Mouse (Mus musculus): ENCODE data around the gene Pcsk2.

Pcsk2 gene

GRCm38 (mm10) chr2:143732501-143732900 is 186.5 kb downstream of the Pcsk2 start:
- in situ Hi-C loops (cut with MboI, MseI), result no loop called here

- in situ Hi-C loops (cut with MboI, MseI), result no loop called here
Measured at GRCm38 (mm10) chr2:143735442-143735841, 189.5 kb downstream of the Pcsk2 start.

- in situ Hi-C loops (cut with MboI, MseI), result no loop called here
Measured at GRCm38 (mm10) chr2:143739475-143740226, 193.7 kb downstream of the Pcsk2 start.

- in situ Hi-C loops (cut with MboI, MseI), result no loop called here
Measured at GRCm38 (mm10) chr2:143742436-143742835, 196.5 kb downstream of the Pcsk2 start.

- in situ Hi-C loops (cut with MboI, MseI), result no loop called here
Measured at GRCm38 (mm10) chr2:143743081-143743480, 197.1 kb downstream of the Pcsk2 start.

- in situ Hi-C loops (cut with MboI, MseI), result loop anchor here (10.0 kb wide), 1 partner anchor 87 kb away; no protein-coding TSS in a partner anchor
Measured at GRCm38 (mm10) chr2:143752051-143752788, 206.3 kb downstream of the Pcsk2 start.

GRCm38 (mm10) chr2:143776448-143776847 is 230.5 kb downstream of the Pcsk2 start:
- in situ Hi-C loops (cut with MboI, MseI), result no loop called here

GRCm38 (mm10) chr2:143780310-143780709 is 234.4 kb downstream of the Pcsk2 start:
- in situ Hi-C loops (cut with MboI, MseI), result loop anchor here (10.0 kb wide), 1 partner anchor 656 kb away; no protein-coding TSS in a partner anchor

- in situ Hi-C loops (cut with MboI, MseI), result loop anchor here (10.0 kb wide), 1 partner anchor 665 kb away; no protein-coding TSS in a partner anchor
Measured at GRCm38 (mm10) chr2:143789911-143790310, 244.0 kb downstream of the Pcsk2 start.

- in situ Hi-C loops (cut with MboI, MseI), result no loop called here
Measured at GRCm38 (mm10) chr2:143795858-143796257, 249.9 kb downstream of the Pcsk2 start.

GRCm38 (mm10) chr2:143796335-143797013 is 250.5 kb downstream of the Pcsk2 start:
- in situ Hi-C loops (cut with MboI, MseI), result no loop called here

GRCm38 (mm10) chr2:143801097-143801496 is 255.1 kb downstream of the Pcsk2 start:
- in situ Hi-C loops (cut with MboI, MseI), result no loop called here

GRCm38 (mm10) chr2:143806140-143806923 is 260.4 kb downstream of the Pcsk2 start:
- in situ Hi-C loops (cut with MboI, MseI), result no loop called here

- in situ Hi-C loops (cut with MboI, MseI), result no loop called here
Measured at GRCm38 (mm10) chr2:143806924-143807664, 261.1 kb downstream of the Pcsk2 start.

- in situ Hi-C loops (cut with MboI, MseI), result no loop called here
Measured at GRCm38 (mm10) chr2:143808789-143809188, 262.8 kb downstream of the Pcsk2 start.

GRCm38 (mm10) chr2:143812262-143812661 is 266.3 kb downstream of the Pcsk2 start:
- in situ Hi-C loops (cut with MboI, MseI), result no loop called here

- in situ Hi-C loops (cut with MboI, MseI), result no loop called here
Measured at GRCm38 (mm10) chr2:143813461-143813860, 267.5 kb downstream of the Pcsk2 start.

GRCm38 (mm10) chr2:143831645-143832044 is 285.7 kb downstream of the Pcsk2 start:
- in situ Hi-C loops (cut with MboI, MseI), result no loop called here

- in situ Hi-C loops (cut with MboI, MseI), result no loop called here
Measured at GRCm38 (mm10) chr2:143832721-143833120, 286.8 kb downstream of the Pcsk2 start.

- in situ Hi-C loops (cut with MboI, MseI), result no loop called here
Measured at GRCm38 (mm10) chr2:143834082-143834481, 288.1 kb downstream of the Pcsk2 start.

GRCm38 (mm10) chr2:143835820-143836219 is 289.9 kb downstream of the Pcsk2 start:
- in situ Hi-C loops (cut with MboI, MseI), result loop anchor here (5.0 kb wide), 3 partner anchors 76 to 381 kb away; no protein-coding TSS in a partner anchor
